10 mouse cellular contexts compared by ENCODE assay signal in the genomic region with DNA sequence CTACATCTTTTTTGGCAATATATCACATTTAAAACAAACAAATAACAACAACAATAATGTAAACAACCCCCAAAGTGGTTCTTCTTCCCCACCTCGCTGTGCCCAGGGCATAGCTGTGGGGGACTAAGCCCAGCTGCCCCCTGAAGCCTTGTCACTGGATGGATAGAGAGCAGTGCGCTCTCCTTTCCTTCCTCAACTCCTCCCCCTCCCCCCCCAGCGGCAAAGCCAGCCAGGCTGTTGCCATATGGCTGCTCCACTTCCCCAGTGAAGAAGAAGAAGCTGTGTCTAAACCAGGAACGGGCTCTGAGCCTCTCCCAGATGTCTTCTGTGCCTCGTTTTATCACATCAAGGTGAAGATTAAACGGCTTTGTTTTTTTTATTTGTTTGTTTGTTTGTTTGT. TPM values are rescaled to one million over a fixed set of nuclear protein-coding genes. Genes with fewer than 3 reads are reported as not detected.
DNase-seq lines count a peak whose midpoint lies in the region; ATAC-seq and TF ChIP-seq lines count a peak whose summit lies in the region.
"Had no signal": no experiment of that assay in that cellular context is flagged by ENCODE, and none has a peak within 500 bp of the region (broad histone marks: within the 10 kb centered on the region; RNA-seq: fewer than 3 reads in every experiment).

No protein-coding gene starts in this region.

- H3K9ac ChIP-seq in forebrain, embryonic 14.5 days (ENCODE audit: low read length), result peak overlapping the region; percentile 29; the same call in 1 of the 2 replicates
- no peak overlapping the region for H3K9ac ChIP-seq in heart, adult 2 months (ENCODE audit: low read depth, low read length)

- TF ChIP-seq EP300 in heart, adult 2 months (IDR thresholded peaks at IDR 0.05; ENCODE audit: insufficient read depth, low read depth, low read length), result no peak

- 41% methylated on average over 6 of the region's 6 CpGs for WGBS in forebrain, embryonic 14.5 days
- WGBS in heart, adult 2 months, result 41% methylated on average over 6 of the region's 6 CpGs

- TF ChIP-seq CTCF in heart, adult 2 months (IDR thresholded peaks at IDR 0.05), result no peak

- peak overlapping the region; percentile 81; the same call in 1 of the 2 replicates for H3K27ac ChIP-seq in forebrain, embryonic 14.5 days (ENCODE audit: low read depth, low read length)
- no peak overlapping the region for H3K27ac ChIP-seq in heart, adult 2 months

- intact Hi-C loops in heart, adult 2 months (cut with DNase I), result no loop called here

- ATAC-seq in forebrain, embryonic 14.5 days, result peak; percentile 74
- ATAC-seq: Patski had no signal

- H3K4me3 ChIP-seq in forebrain, embryonic 14.5 days (ENCODE audit: low read depth, low read length), result no peak overlapping the region
- H3K4me3 ChIP-seq in megakaryocyte, embryonic 14.5 days (replicated peaks), result peak overlapping the region; percentile 71
- no peak overlapping the region for H3K4me3 ChIP-seq in heart, adult 2 months
- H3K4me3 ChIP-seq: heart, embryonic 12.5 days had no signal

- no peaks in the 10 kb centered on the region for H3K79me2 ChIP-seq in heart, adult 2 months (replicated peaks; ENCODE audit: control insufficient read depth, insufficient read depth, low read length)

- DNase-seq in lung, postnatal 10 days, result peak; percentile 35
- DNase-seq in lung, adult 18-20 months, result no peak
- DNase-seq in forebrain, embryonic 14.5 days (ENCODE audit: low spot score), result peak; percentile 72
- peak; percentile 55 for DNase-seq in right cerebral cortex, postnatal 4 days
- no peak for DNase-seq in heart, adult 2 months
- no peak for DNase-seq in yolk sac, embryonic 10.5 days (ENCODE audit: low spot score)

- TF ChIP-seq POLR2A in heart, adult 2 months (IDR thresholded peaks at IDR 0.05; ENCODE audit: insufficient read depth, low read depth, low read length), result no peak

- H3K36me3 ChIP-seq in forebrain, embryonic 14.5 days (ENCODE audit: control insufficient read depth, insufficient read depth, low read length), result no peaks in the 10 kb centered on the region
- H3K36me3 ChIP-seq in megakaryocyte, embryonic 14.5 days (replicated peaks; ENCODE audit: low read length), result no peaks in the 10 kb centered on the region
- no peaks in the 10 kb centered on the region for H3K36me3 ChIP-seq in heart, adult 2 months (ENCODE audit: control insufficient read depth, insufficient read depth, low read length)
- H3K36me3 ChIP-seq: heart, embryonic 12.5 days had no signal

- no peaks in the 10 kb centered on the region for H3K27me3 ChIP-seq in forebrain, embryonic 14.5 days (replicated peaks; ENCODE audit: control insufficient read depth, insufficient read depth, low read length)
- peaks cover 35% of the 10 kb centered on the region for H3K27me3 ChIP-seq in megakaryocyte, embryonic 14.5 days (replicated peaks)
- no peaks in the 10 kb centered on the region for H3K27me3 ChIP-seq in heart, adult 2 months (ENCODE audit: control insufficient read depth, insufficient read depth, low read length)
- H3K27me3 ChIP-seq: heart, embryonic 12.5 days had no signal

- peak overlapping the region; percentile 28; the same call in 1 of the 2 replicates for H3K4me2 ChIP-seq in forebrain, embryonic 14.5 days (ENCODE audit: low read length)

- peaks cover 6% of the 10 kb centered on the region; the same call in 1 of the 2 replicates for H3K4me1 ChIP-seq in forebrain, embryonic 14.5 days (ENCODE audit: control insufficient read depth, insufficient read depth, low read length)
- H3K4me1 ChIP-seq in megakaryocyte, embryonic 14.5 days, result peaks cover 28% of the 10 kb centered on the region
- no peaks in the 10 kb centered on the region for H3K4me1 ChIP-seq in heart, adult 2 months (ENCODE audit: control insufficient read depth, insufficient read depth, low read length)

- H3K9me3 ChIP-seq in forebrain, embryonic 14.5 days (replicated peaks; ENCODE audit: control insufficient read depth, low read length), result no peaks in the 10 kb centered on the region
- peaks cover 16% of the 10 kb centered on the region for H3K9me3 ChIP-seq in megakaryocyte, embryonic 14.5 days

RNA-seq across cellular contexts. Expression of gene Rps10, which starts 6.6 kb away (rescaled TPM):
- polyA plus RNA-seq in forebrain, embryonic 14.5 days (2014; fragmentation: Nextera tagmentation; extraction: Ambion mirVana), result 603 and 789 TPM in 2 replicates
- polyA plus RNA-seq in megakaryocyte, embryonic 14.5 days (2012; ENCODE audit: insufficient read depth, low replicate concordance), result 1,090 and 3,855 TPM in 2 replicates
- 100 to 1,000 TPM; 529 to 604 TPM for total RNA-seq in heart, adult 2 months (2021)
- polyA plus RNA-seq in heart, adult 2 months (2012; rRNA removed), result 448 and 482 TPM in 2 replicates

RNA-seq across cellular contexts. Expression of gene RPS10-NUDT3, which starts 8.1 kb away (rescaled TPM):
- not detected in 2 replicates for polyA plus RNA-seq in forebrain, embryonic 14.5 days (2014; fragmentation: Nextera tagmentation; extraction: Ambion mirVana)
- not detected in 2 replicates for polyA plus RNA-seq in megakaryocyte, embryonic 14.5 days (2012; ENCODE audit: insufficient read depth, low replicate concordance)
- total RNA-seq in heart, adult 2 months (2021), result not detected
- not detected in 2 replicates for polyA plus RNA-seq in heart, adult 2 months (2012; rRNA removed)
- total RNA-seq: layer of hippocampus, postnatal 14 days had no signal
- polyA plus RNA-seq: heart, embryonic 12.5 days had no signal

RNA-seq across cellular contexts. Expression of gene Pacsin1, which starts 12.2 kb away (rescaled TPM):
- 22.2 and 25.2 TPM in 2 replicates for polyA plus RNA-seq in forebrain, embryonic 14.5 days (2014; fragmentation: Nextera tagmentation; extraction: Ambion mirVana)
- 0.36 and 1.00 TPM in 2 replicates for polyA plus RNA-seq in megakaryocyte, embryonic 14.5 days (2012; ENCODE audit: insufficient read depth, low replicate concordance)
- total RNA-seq in heart, adult 2 months (2021), result under 1 TPM; 0.44 to 0.45 TPM
- 0.29 and 0.61 TPM in 2 replicates for polyA plus RNA-seq in heart, adult 2 months (2012; rRNA removed)

RNA-seq across cellular contexts. Expression of gene Nudt3, which starts 19.8 kb away (rescaled TPM):
- 175 and 178 TPM in 2 replicates for polyA plus RNA-seq in forebrain, embryonic 14.5 days (2014; fragmentation: Nextera tagmentation; extraction: Ambion mirVana)
- 157 and 272 TPM in 2 replicates for polyA plus RNA-seq in megakaryocyte, embryonic 14.5 days (2012; ENCODE audit: insufficient read depth, low replicate concordance)
- 100 to 1,000 TPM; 330 to 346 TPM for total RNA-seq in heart, adult 2 months (2021)
- 143 and 189 TPM in 2 replicates for polyA plus RNA-seq in heart, adult 2 months (2012; rRNA removed)

Comparison
In these comparisons a context has a peak if more than half of its experiments do, and no peak if none do; other contexts are left out.
1. DNase-seq: peak in lung, postnatal 10 days (single experiment), forebrain, embryonic 14.5 days (single experiment) and right cerebral cortex, postnatal 4 days (single experiment); none in lung, adult 18-20 months (0 of 2), heart, adult 2 months (0 of 2) and yolk sac, embryonic 10.5 days (single experiment).
2. RNA of gene Pacsin1, which starts 12.2 kb away (polyA plus RNA-seq): 22.2 to 25.2 TPM in forebrain, embryonic 14.5 days; 0.29 to 0.61 TPM in heart, adult 2 months and 0.36 to 1.00 TPM in megakaryocyte, embryonic 14.5 days; every median in the first group is over 10 times any median in the second.